10 mouse cellular contexts compared by ENCODE assay signal in the genomic region with DNA sequence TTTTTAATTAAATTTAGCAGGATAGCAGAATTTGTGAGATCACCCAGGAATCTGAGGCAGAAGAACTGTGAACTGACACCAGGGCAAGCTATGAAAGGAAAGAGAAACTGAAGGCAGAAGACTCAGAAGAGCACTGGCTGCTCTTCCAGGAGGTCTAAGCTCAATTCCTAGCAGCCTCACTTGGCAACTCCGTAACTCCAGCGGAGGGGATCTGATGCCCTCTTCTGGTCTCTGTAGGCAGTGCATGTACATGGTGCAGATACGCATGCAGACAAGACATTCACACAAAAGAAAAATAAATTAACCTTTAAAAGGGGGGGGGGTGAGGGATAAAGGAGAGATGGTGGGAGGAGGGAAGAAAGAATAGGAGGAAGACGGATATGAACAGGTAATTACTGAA.
DNase-seq lines count a peak whose midpoint lies in the region; ATAC-seq and TF ChIP-seq lines count a peak whose summit lies in the region.
"Had no signal": no experiment of that assay in that cellular context is flagged by ENCODE, and none has a peak within 500 bp of the region (broad histone marks: within the 10 kb centered on the region; RNA-seq: fewer than 3 reads in every experiment).

No protein-coding gene starts in this region.

- H3K9me3 ChIP-seq in intestine, postnatal 0 days (ENCODE audit: control insufficient read depth): no peaks in the 10 kb centered on the region
- H3K9me3 ChIP-seq in intestine, embryonic 16.5 days (ENCODE audit: control insufficient read depth, low read length): no peaks in the 10 kb centered on the region
- H3K9me3 ChIP-seq in stomach, postnatal 0 days (ENCODE audit: control insufficient read depth, low read length): no peaks in the 10 kb centered on the region
- H3K9me3 ChIP-seq: heart, embryonic 15.5 days; liver, embryonic 15.5 days had no signal

- H3K36me3 ChIP-seq in intestine, postnatal 0 days (ENCODE audit: control insufficient read depth, insufficient read depth): no peaks in the 10 kb centered on the region
- no peaks in the 10 kb centered on the region for H3K36me3 ChIP-seq in intestine, embryonic 16.5 days (ENCODE audit: control insufficient read depth, insufficient read depth, low read length)
- H3K36me3 ChIP-seq in stomach, postnatal 0 days (ENCODE audit: control insufficient read depth, insufficient read depth, low read length): no peaks in the 10 kb centered on the region
- H3K36me3 ChIP-seq: heart, embryonic 15.5 days; liver, embryonic 15.5 days had no signal

- no peaks in the 10 kb centered on the region for H3K27me3 ChIP-seq in intestine, postnatal 0 days (replicated peaks; ENCODE audit: control insufficient read depth, insufficient read depth, low read length)
- no peaks in the 10 kb centered on the region for H3K27me3 ChIP-seq in intestine, embryonic 16.5 days (replicated peaks; ENCODE audit: control insufficient read depth, insufficient read depth, low read length)
- H3K27me3 ChIP-seq in stomach, postnatal 0 days (ENCODE audit: control insufficient read depth, insufficient read depth, low read length): no peaks in the 10 kb centered on the region

- ATAC-seq in intestine, postnatal 0 days: no peak
- ATAC-seq in intestine, embryonic 16.5 days: no peak
- ATAC-seq in stomach, postnatal 0 days (ENCODE audit: low FRiP score, low TSS enrichment): no peak

- 81% methylated on average over 4 of the region's 4 CpGs for WGBS in intestine, postnatal 0 days
- WGBS in intestine, embryonic 16.5 days: 69% methylated on average over 4 of the region's 4 CpGs
- WGBS in stomach, postnatal 0 days: 74% methylated on average over 4 of the region's 4 CpGs

- no peak overlapping the region for H3K27ac ChIP-seq in intestine, postnatal 0 days (ENCODE audit: low read depth, low read length)
- H3K27ac ChIP-seq in intestine, embryonic 16.5 days (ENCODE audit: low read length): no peak overlapping the region
- H3K27ac ChIP-seq in stomach, postnatal 0 days (replicated peaks): no peak overlapping the region
- H3K27ac ChIP-seq: heart, embryonic 15.5 days; liver, embryonic 15.5 days had no signal

- peaks cover 3% of the 10 kb centered on the region for H3K4me1 ChIP-seq in intestine, postnatal 0 days (replicated peaks; ENCODE audit: control insufficient read depth, insufficient read depth, low read length)
- H3K4me1 ChIP-seq in intestine, embryonic 16.5 days (ENCODE audit: control insufficient read depth, insufficient read depth, low read length): peaks cover 5% of the 10 kb centered on the region; the same call in 1 of the 2 replicates
- no peaks in the 10 kb centered on the region for H3K4me1 ChIP-seq in stomach, postnatal 0 days (replicated peaks; ENCODE audit: control insufficient read depth, insufficient read depth)

- TF ChIP-seq EP300 in stomach, postnatal 0 days (optimal IDR thresholded peaks at IDR 0.05): no peak

- TF ChIP-seq CTCF in intestine, postnatal 0 days (IDR thresholded peaks at IDR 0.05; ENCODE audit: low read depth): peak; percentile 74
- TF ChIP-seq CTCF in stomach, postnatal 0 days (IDR thresholded peaks at IDR 0.05; ENCODE audit: low read depth): peak; percentile 71

- DNase-seq in thymus, postnatal 14 days: peak; percentile 32
- no peak for DNase-seq in thymus, postnatal 0 days (ENCODE audit: low spot score)
- DNase-seq in embryo, embryonic 10.5 days (ENCODE audit: low spot score): peak; percentile 70
- DNase-seq in stomach, postnatal 0 days (ENCODE audit: low spot score): peak; percentile 52
- no peak for DNase-seq in adrenal gland, postnatal 4 days (ENCODE audit: low spot score in 2 of 2)
- DNase-seq: cerebellum, adult 11 months had no signal

- H3K4me2 ChIP-seq in intestine, postnatal 0 days (replicated peaks; ENCODE audit: low read depth): no peak overlapping the region
- no peak overlapping the region for H3K4me2 ChIP-seq in intestine, embryonic 16.5 days (ENCODE audit: low read depth, low read length)
- H3K4me2 ChIP-seq in stomach, postnatal 0 days (replicated peaks; ENCODE audit: low read depth): no peak overlapping the region
- H3K4me2 ChIP-seq: heart, embryonic 15.5 days; liver, embryonic 15.5 days had no signal

- no peak overlapping the region for H3K9ac ChIP-seq in intestine, postnatal 0 days (ENCODE audit: low read depth, low read length)
- H3K9ac ChIP-seq in intestine, embryonic 16.5 days (ENCODE audit: low read depth, low read length): no peak overlapping the region
- H3K9ac ChIP-seq in stomach, postnatal 0 days (ENCODE audit: low read length): no peak overlapping the region
- H3K9ac ChIP-seq: heart, embryonic 15.5 days; liver, embryonic 15.5 days had no signal

- H3K4me3 ChIP-seq in intestine, postnatal 0 days (ENCODE audit: low read depth, low read length): no peak overlapping the region
- no peak overlapping the region for H3K4me3 ChIP-seq in intestine, embryonic 16.5 days (ENCODE audit: low read length)
- no peak overlapping the region for H3K4me3 ChIP-seq in stomach, postnatal 0 days (ENCODE audit: low read depth, low read length)
- H3K4me3 ChIP-seq: heart, embryonic 15.5 days; liver, embryonic 15.5 days had no signal

Comparison
In these comparisons a context has a peak if more than half of its experiments do, and no peak if none do; other contexts are left out.
1. DNase-seq: peak in thymus, postnatal 14 days (single experiment), embryo, embryonic 10.5 days (single experiment) and stomach, postnatal 0 days (single experiment); none in thymus, postnatal 0 days (single experiment) and adrenal gland, postnatal 4 days (0 of 2).